Mouse (Mus musculus) small intestine, adult 2 months (tissue): ENCODE measurements around the gene Tagap1. TPM values are rescaled to one million over a fixed set of nuclear protein-coding genes. Genes with fewer than 3 reads are reported as not detected.
A peak's percentile ranks its signal among the peaks of the same experiment; 100 is the strongest.
"Not testable (repeated sequence)": the region's sequence is repeated elsewhere in the genome, so short reads cannot be mapped to it uniquely, and the experiment has no call there.

Source experiments
- H3K27ac ChIP-seq: fragments of 200-500 bp; 2 replicates; pipeline ENCODE4 v1.5.1; 2012; ENCODE audit warnings: low read depth, low read length, control low read depth, inconsistent platforms; ENCODE audit not compliant: insufficient read depth
- H3K27me3 ChIP-seq: fragments of 200-500 bp; 2 replicates; pipeline ENCODE4 v1.6.1; 2012; ENCODE audit warnings: mild to moderate bottlenecking, moderate library complexity, low read length, inconsistent platforms; ENCODE audit not compliant: control insufficient read depth, insufficient read depth
- H3K36me3 ChIP-seq: fragments of 200-500 bp; 2 replicates; pipeline ENCODE4 v1.6.1; 2012; ENCODE audit warnings: mild to moderate bottlenecking, low read length, control low read depth, inconsistent platforms; ENCODE audit not compliant: control insufficient read depth, insufficient read depth
- H3K4me1 ChIP-seq: fragments of 200-500 bp; 2 replicates; pipeline ENCODE4 v1.6.1; 2012; ENCODE audit warnings: low read length, inconsistent platforms, mixed read lengths; ENCODE audit not compliant: control insufficient read depth, insufficient read depth, insufficient read length
- H3K4me3 ChIP-seq: fragments of 200-500 bp; 2 replicates; pipeline ENCODE4 v1.5.1; 2012; ENCODE audit warnings: low read depth, mild to moderate bottlenecking, control low read depth, inconsistent platforms, low read length, moderate library complexity
- WGBS: fragments of 180-500 bp; shearing (Covaris S2); methylation state at CpG from one replicate; pipeline ENCODE4 v1.1.7; 2018; 5-methylcytosine and 5-hydroxymethylcytosine counted together
- polyA plus RNA-seq: library from polyadenylated mRNA; depleted of rRNA; stranded (reverse); fragments of >200 nt; gene quantifications from 2 replicates; pipeline ENCODE4 v1.2.3, GENCODE M21; 2012; rRNA removed

The Tagap1 gene
- polyA plus RNA-seq: 4.0 and 5.4 TPM in 2 replicates

DNA sequence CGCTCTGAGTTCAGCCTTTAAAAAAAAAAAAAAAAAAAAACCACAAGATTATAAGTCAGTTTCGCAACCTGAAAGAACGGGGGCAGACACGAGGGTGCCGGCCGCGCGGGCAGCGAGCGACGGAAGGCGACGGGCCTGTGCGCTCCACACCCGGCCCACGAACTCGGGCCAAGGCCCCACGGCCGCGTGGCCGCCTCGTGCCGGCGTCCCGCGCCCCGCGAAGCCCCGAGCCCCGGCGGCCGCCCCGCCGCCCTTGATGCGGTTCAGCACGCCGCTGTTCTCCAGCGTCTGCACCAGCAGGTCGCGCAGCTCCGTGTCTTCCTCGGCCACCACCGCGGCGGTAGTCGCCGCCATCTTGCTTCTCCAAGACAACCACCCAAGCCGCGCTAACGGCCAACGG lies at the start of gene Tagap1:
Tagap1 (minus strand) TSS at position 381 of the 400 bp plus-strand sequence.
- H3K27me3 ChIP-seq, H3K27ac ChIP-seq, H3K36me3 ChIP-seq, H3K4me1 ChIP-seq: not testable (repeated sequence)
- peak within 1 kb of the TSS; percentile 63 for H3K4me3 ChIP-seq
- under 1% methylated on average over 38 of the region's 51 CpGs for WGBS

DNA sequence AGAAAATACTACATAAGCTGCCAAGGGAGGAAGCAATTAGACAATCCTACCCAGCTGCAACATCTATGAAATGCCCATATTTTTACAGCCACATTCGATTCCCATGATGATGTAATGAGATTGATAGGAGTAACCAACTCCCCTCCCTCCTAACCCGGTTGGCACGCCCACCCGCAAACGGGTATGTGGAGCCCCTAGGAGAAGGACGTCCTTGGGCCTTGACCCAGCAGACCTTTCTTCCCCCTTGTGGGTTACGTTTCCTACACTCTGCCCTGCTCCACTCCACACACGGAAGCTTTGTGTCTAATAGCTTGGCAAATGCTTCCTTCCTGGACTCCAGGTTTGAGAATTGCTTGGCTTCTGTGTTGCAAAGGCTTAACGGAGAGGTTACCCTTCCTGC lies 48.9 kb upstream of the Tagap1 start:
- not testable (repeated sequence) for H3K36me3 ChIP-seq, H3K4me3 ChIP-seq, H3K27me3 ChIP-seq, H3K4me1 ChIP-seq, H3K27ac ChIP-seq
- 45% methylated on average over 8 of the region's 9 CpGs for WGBS

DNA sequence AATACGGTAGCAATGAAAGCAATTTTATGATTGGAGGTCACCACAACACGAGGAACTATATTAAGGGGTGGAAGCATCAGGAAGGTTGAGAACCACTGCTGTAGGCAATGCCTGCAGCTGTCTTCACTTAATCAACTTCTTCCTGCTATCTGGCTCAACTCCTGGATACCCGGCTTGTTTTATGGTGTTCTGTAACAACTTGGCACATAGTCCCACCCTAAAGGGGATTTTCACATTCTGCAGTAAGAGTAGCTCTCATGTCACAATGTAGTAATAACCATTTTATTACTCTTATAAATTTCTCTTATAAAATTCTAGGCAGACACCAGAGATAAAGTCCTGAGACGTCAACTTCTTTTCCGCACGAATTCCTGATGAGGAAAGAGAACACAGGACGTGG lies 48.5 kb upstream of the Tagap1 start:
- no CpG with 5 or more reads among the region's 7 CpGs for WGBS
- not testable (repeated sequence) for H3K27me3 ChIP-seq, H3K4me1 ChIP-seq, H3K4me3 ChIP-seq, H3K36me3 ChIP-seq, H3K27ac ChIP-seq

DNA sequence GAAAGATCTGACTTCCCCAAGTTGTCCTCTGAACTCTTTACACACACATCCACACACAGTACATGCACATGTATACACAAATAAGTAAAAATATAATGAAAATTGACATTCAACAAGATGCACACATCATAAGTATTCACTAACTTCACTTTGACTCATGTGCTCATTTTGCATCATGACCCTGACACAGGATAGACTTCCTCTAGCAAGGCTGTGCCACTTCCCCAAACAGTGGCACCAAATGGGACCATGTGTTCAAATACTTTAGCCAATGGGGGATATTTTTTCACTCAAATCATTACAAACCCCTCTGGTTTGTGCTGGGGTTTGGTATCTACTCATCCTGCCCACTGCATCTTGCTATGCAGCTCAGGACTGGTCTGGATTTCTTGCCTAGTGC lies 47.9 kb upstream of the Tagap1 start:
- H3K27ac ChIP-seq, H3K4me1 ChIP-seq, H3K36me3 ChIP-seq, H3K4me3 ChIP-seq, H3K27me3 ChIP-seq: not testable (repeated sequence)

DNA sequence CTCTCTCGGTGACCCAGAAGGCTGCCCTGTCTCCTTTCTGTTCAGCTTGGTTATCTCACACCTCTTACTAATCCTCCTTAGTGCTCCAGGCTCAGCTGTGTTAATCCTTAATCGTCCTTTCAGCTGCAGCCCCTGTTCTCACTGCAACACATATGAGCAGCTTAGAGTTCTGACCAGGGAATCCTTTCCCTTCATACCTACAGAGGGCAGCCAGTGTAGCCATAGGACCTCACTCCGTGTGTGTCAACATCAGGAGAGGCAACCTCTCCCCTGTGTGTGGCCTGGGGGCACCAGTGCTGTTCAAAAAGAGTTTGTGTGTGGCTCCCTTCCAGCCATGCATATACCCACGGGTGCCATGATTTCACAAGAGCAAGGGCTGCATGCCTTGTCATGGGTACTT lies 44.7 kb upstream of the Tagap1 start:
- H3K27me3 ChIP-seq, H3K36me3 ChIP-seq, H3K27ac ChIP-seq, H3K4me1 ChIP-seq, H3K4me3 ChIP-seq: not testable (repeated sequence)
- 71% methylated on average over 3 of the region's 4 CpGs for WGBS

DNA sequence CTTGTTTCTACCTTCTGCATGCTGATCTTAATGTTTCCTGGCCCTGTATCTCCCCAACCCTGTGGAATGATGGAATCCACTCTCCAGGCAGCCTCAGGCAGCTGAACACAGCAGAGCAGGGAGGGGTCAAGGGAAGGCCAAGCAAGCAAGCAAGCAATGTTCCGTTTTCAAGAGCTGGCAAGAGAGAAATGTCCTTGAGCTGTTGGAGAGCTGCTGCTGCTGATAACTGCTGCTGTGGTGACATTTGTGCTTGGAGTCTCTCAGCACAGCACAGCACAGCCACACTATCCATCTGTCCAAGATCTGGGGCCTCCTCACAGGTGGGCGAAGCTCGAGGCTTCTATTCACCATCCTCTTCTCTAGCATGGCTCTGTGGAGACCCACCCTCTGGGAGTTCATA lies 42.4 kb upstream of the Tagap1 start:
- H3K4me3 ChIP-seq, H3K27me3 ChIP-seq, H3K4me1 ChIP-seq, H3K27ac ChIP-seq, H3K36me3 ChIP-seq: not testable (repeated sequence)
- no CpG with 5 or more reads among the region's 3 CpGs for WGBS

DNA sequence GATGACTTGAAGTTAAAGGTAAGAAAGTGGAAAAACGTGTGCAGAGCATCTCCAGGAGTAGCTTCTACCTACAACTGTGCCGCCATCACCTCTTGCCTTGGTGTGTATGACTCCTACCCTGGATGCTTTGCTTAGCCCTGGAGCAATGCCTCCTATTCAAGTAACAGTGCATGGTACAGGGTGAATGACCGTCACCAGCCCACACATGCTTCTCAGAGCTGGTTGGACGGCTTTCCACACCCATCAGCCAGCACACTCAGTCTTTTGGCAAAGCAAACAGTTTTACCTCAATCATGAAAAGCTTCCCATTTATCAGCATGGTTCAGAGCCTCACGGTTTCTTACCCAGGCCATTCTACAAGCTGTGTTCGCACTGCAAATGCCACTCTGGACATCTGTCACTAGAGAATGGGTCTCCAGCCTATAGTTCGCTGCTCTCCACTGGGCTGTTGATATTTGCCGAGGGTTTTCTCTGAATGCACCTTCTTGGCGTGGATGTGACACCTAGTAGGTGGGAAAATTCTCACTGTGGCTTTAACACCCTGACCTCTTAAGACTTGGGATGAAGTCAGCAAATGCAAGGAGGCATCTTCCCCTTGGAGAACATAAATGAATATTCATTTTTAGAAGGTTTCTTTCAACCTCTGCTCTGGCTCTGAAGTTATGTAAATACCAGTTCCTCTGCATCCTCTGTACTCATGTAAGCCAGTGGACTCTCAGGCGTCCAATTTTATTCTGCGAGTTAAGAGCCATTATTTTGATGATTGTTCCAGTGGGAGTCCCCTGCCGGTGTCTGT lies 41.0 kb upstream of the Tagap1 start:
- H3K4me3 ChIP-seq, H3K27ac ChIP-seq, H3K36me3 ChIP-seq, H3K4me1 ChIP-seq, H3K27me3 ChIP-seq: not testable (repeated sequence)
- WGBS: 87% methylated on average over 9 of the region's 12 CpGs

DNA sequence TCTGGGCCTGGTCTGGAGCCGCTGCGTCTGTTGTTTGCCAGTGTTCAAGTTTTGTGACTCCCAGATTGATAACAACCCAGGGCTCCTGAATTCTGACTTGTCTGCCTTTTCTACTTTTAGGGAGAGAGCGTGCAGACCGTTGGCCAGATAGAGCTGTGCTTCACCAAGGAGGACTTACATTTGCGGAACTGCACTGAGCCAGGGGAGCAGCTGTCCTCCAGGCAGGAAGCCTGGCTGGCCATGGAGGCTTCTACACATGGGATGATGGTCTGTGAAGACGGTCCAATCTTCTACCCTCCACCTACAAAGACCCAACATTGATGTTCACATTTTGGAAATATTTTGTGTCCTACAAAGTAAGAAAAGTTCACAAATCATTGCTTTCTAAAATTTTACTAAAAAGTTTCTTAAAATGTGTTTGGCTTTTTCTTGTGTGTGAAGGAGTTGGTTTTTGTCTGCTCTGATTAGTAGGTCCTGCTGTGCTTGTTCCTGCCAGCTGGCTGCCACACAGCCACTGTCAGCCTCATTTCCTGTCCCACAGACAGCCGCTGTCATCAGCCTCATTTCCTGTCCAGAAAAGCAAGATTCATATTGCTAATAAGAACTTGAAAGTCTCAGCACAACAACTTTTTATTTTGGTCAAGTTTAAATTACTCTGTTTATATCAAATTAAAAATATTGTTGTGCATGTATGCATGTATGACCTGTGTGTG lies 37.0 kb upstream of the Tagap1 start:
- H3K4me3 ChIP-seq, H3K27ac ChIP-seq, H3K36me3 ChIP-seq, H3K27me3 ChIP-seq, H3K4me1 ChIP-seq: not testable (repeated sequence)
- WGBS: 71% methylated on average over 1 of the region's 7 CpGs

DNA sequence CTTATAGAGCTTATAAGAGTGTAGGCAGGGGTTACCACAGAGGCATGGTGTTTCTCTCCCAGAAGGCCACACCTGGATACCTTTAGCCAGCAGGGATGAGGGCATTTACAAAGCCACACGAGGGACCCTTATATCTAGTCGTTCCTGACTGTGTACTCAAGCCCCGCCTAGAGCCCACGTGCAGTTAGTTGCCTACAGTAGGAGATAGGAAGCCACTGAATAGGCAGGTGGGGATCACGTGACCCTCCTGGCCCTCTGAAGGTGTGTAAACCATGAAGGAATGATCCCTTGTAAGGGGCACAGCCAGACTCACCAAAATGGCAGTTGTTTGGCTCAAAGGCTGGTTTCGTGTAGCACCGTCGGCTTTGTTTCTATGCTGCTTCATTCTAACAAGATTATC lies 35.9 kb upstream of the Tagap1 start:
- not testable (repeated sequence) for H3K4me3 ChIP-seq, H3K27ac ChIP-seq, H3K4me1 ChIP-seq, H3K27me3 ChIP-seq, H3K36me3 ChIP-seq
- 60% methylated on average over 8 of the region's 8 CpGs for WGBS

DNA sequence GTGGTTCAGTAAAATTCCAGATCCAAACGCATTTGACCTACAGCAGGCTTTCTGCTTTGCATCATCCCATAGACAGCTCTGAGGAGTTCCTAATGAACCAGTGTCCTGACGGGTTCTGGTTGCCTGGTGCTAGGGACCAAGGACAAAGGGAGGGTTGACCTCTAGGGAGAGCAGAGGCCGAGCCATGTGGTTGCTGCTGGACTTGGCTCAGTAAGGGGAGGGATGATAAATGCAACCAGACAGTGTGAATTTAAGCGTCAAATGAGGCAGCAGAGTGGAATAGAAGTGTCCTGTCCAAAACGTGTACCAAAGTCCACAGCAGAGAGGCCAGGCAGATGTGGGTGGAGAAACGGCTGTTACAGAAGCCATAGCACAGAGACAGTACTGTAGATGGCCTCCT lies 34.5 kb upstream of the Tagap1 start:
- H3K36me3 ChIP-seq, H3K27ac ChIP-seq, H3K4me1 ChIP-seq, H3K27me3 ChIP-seq, H3K4me3 ChIP-seq: not testable (repeated sequence)
- WGBS: no CpG with 5 or more reads among the region's 6 CpGs

DNA sequence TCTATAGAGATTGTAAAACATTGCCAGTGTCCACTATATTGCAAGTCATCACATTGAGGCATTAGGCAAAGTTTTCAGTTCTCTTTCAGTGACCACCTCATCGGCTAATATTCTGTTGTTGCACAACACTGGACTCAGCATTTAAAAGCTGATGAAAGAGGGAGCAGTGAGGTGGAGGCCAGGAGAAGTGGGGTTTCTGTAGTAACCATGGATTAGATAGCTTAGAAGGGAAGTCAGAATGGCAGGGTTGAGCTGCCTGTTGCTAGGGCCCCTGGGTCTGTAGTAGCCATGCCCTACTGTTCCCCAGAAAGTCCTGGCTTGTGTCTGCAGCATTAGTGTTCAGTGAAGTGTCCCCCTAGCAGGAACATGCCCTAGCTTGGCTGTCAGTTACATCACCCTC lies 25.2 kb upstream of the Tagap1 start:
- not testable (repeated sequence) for H3K27ac ChIP-seq, H3K4me1 ChIP-seq, H3K27me3 ChIP-seq, H3K36me3 ChIP-seq, H3K4me3 ChIP-seq
- 91% methylated on average over 1 of the region's 1 CpGs for WGBS

DNA sequence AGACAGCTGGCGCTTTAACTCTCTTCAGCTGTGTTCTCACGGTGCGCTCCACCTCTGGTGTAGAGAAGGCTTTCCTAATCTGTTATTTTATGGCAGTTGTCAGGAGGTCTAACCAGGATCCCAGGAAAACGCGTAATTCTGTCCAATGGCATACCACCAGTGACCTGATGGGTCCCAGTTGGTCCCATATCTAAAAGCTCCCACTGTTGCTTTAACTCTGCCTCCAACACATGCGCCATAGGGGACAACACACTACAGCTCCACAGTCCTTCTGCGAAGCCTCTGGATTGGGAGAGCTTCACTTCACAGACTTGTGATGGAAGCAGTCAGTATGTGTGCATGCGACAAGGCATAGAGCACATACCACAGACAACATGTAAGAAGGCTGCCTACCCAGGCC lies 19.2 kb upstream of the Tagap1 start:
- H3K27ac ChIP-seq, H3K36me3 ChIP-seq, H3K4me3 ChIP-seq, H3K27me3 ChIP-seq, H3K4me1 ChIP-seq: not testable (repeated sequence)
- 90% methylated on average over 5 of the region's 8 CpGs for WGBS
